Comparison of ENCODE assay signal across 7 mouse cellular contexts in genomic region chr1:156672720-156673475, GRCm38 (mm10). TPM values are rescaled to one million over a fixed set of nuclear protein-coding genes. Genes with fewer than 3 reads are reported as not detected.
A peak's percentile ranks its signal among the peaks of the same experiment; 100 is the strongest.
DNase-seq lines count a peak whose midpoint lies in the region; ATAC-seq and TF ChIP-seq lines count a peak whose summit lies in the region.

No protein-coding gene starts in this region.

- H3K36me3 ChIP-seq in C2C12 (ENCODE audit: control insufficient read depth, insufficient read depth), result peaks cover 3% of the 10 kb centered on the region
- H3K36me3 ChIP-seq in liver, embryonic 13.5 days, result no peaks in the 10 kb centered on the region

- H3K9ac ChIP-seq in liver, embryonic 13.5 days, result peak overlapping the region; percentile 69

- peak; percentile 45 for ATAC-seq in granulocyte monocyte progenitor cell, adult 5-6 weeks (replicated peaks; ENCODE audit: poor library complexity, severe bottlenecking)
- no peak for ATAC-seq in liver, embryonic 13.5 days (ENCODE audit: low read depth)

- no peak for TF ChIP-seq CTCF in C2C12 (IDR thresholded peaks at IDR 0.05; ENCODE audit: control insufficient read depth, insufficient read depth, insufficient read length)

- WGBS in liver, embryonic 13.5 days (ENCODE audit: insufficient replicate concordance), result 9% methylated on average over 14 of the region's 14 CpGs

- peak overlapping the region; percentile 86 for H3ac ChIP-seq in C2C12 (ENCODE audit: control insufficient read depth, insufficient read length, low read depth)

- H3K4me3 ChIP-seq in C2C12 (ENCODE audit: insufficient read depth, poor library complexity, severe bottlenecking), result peak overlapping the region; percentile 64
- H3K4me3 ChIP-seq in liver, embryonic 13.5 days (replicated peaks), result peak overlapping the region; percentile 72

- H3K79me2 ChIP-seq in C2C12 (ENCODE audit: control insufficient read depth, insufficient read depth), result no peaks in the 10 kb centered on the region

- peak; percentile 62 for DNase-seq in MEL-GATA-1-ER (ENCODE audit: extremely low read depth, low read depth)
- no peak for DNase-seq in liver, embryonic 13.5 days
- DNase-seq in retina, postnatal 1 day, result peak; percentile 42
- DNase-seq in gastrocnemius, postnatal 10 days, result no peak
- DNase-seq in cerebellum, adult 8-10 months, result no peak

- no peaks in the 10 kb centered on the region for H3K9me3 ChIP-seq in liver, embryonic 13.5 days (replicated peaks)

- H3K4me2 ChIP-seq in liver, embryonic 13.5 days, result peak overlapping the region; percentile 99

- H3K27me3 ChIP-seq in C2C12 (ENCODE audit: control insufficient read depth, insufficient read depth, insufficient read length), result no peaks in the 10 kb centered on the region
- H3K27me3 ChIP-seq in liver, embryonic 13.5 days, result no peaks in the 10 kb centered on the region

- peaks cover 2% of the 10 kb centered on the region for H3K79me3 ChIP-seq in C2C12 (ENCODE audit: low read depth)

- no peak overlapping the region for H3K27ac ChIP-seq in liver, embryonic 13.5 days

- peaks cover 29% of the 10 kb centered on the region for H3K4me1 ChIP-seq in liver, embryonic 13.5 days (replicated peaks)

TF ChIP-seq in C2C12, 6 proteins besides CTCF, POLR2A, EP300 and RAD21:
- no peak for TF ChIP-seq FOSL1 (IDR thresholded peaks at IDR 0.05; ENCODE audit: insufficient read depth, low read length, poor library complexity, severe bottlenecking)
- no peak for TF ChIP-seq MAX (IDR thresholded peaks at IDR 0.05)
- no peak for TF ChIP-seq MYOD1 (IDR thresholded peaks at IDR 0.05; ENCODE audit: control insufficient read depth, insufficient read length, low read depth)

RNA-seq across cellular contexts. Expression of gene Tor3a, which starts 1.3 kb away (rescaled TPM):
- 10.6 TPM for polyA plus RNA-seq in C2C12 (2012; fragmentation: generic; extraction: Trizol)
- 35.6 and 40.0 TPM in 2 replicates for total RNA-seq in granulocyte monocyte progenitor cell, adult 5-6 weeks (2014; fragmentation: Nextera tagmentation)
- total RNA-seq in granulocyte monocyte progenitor cell, adult 5-6 weeks (2017), result 33.5 and 33.6 TPM in 2 replicates
- polyA plus RNA-seq in liver, embryonic 13.5 days (2015; fragmentation: Nextera tagmentation; extraction: Ambion mirVana), result 3.4 and 4.6 TPM in 2 replicates
- total RNA-seq in gastrocnemius, postnatal 10 days (2021), result 1 to 10 TPM; 7.0 to 8.0 TPM

RNA-seq across cellular contexts. Expression of gene Fam20b, which starts 46.0 kb away (rescaled TPM):
- 19.9 TPM for polyA plus RNA-seq in C2C12 (2012; fragmentation: generic; extraction: Trizol)
- total RNA-seq in granulocyte monocyte progenitor cell, adult 5-6 weeks (2014; fragmentation: Nextera tagmentation), result 18.6 and 30.9 TPM in 2 replicates
- total RNA-seq in granulocyte monocyte progenitor cell, adult 5-6 weeks (2017), result 44.5 and 47.2 TPM in 2 replicates
- 10.0 and 12.0 TPM in 2 replicates for polyA plus RNA-seq in liver, embryonic 13.5 days (2015; fragmentation: Nextera tagmentation; extraction: Ambion mirVana)
- total RNA-seq in gastrocnemius, postnatal 10 days (2021), result 10 to 100 TPM; 29.7 to 31.6 TPM

Comparison
In these comparisons a context has a peak if more than half of its experiments do, and no peak if none do; other contexts are left out.
1. DNase-seq: peak in MEL-GATA-1-ER (single experiment) and retina, postnatal 1 day (single experiment); none in liver, embryonic 13.5 days (single experiment), gastrocnemius, postnatal 10 days (single experiment) and cerebellum, adult 8-10 months (single experiment).